Mouse (Mus musculus): ENCODE results near the gene Vav3. TPM values are rescaled to one million over a fixed set of nuclear protein-coding genes. Genes with fewer than 3 reads are reported as not detected.

The Vav3 gene
- 2.2 and 2.3 TPM in 2 replicates for polyA plus RNA-seq (2011; ENCODE audit: insufficient read depth, insufficient read length, low read depth, missing spikeins)

- Histone ChIP-seq H3K9ac (ENCODE audit: low read depth, poor library complexity, severe bottlenecking) (peak within 1 kb of the TSS; percentile 83), H3K9me3 (replicated peaks; ENCODE audit: control insufficient read depth, insufficient read depth, low read length, poor library complexity, severe bottlenecking) (no peaks in the 10 kb centered on the region), H3K27ac (ENCODE audit: insufficient read depth, low read length) (no peak within 1 kb of the TSS), H3K27me3 (ENCODE audit: control insufficient read depth, insufficient read depth, low read length, poor library complexity, severe bottlenecking) (peaks cover 10% of the 10 kb centered on the region; the same call in 1 of the 2 replicates), H3K4me3 (ENCODE audit: low read depth, low read length) (peak within 1 kb of the TSS; percentile 84), H3K36me3 (ENCODE audit: control insufficient read depth, insufficient read depth, low read length, poor library complexity, severe bottlenecking) (no peaks in the 10 kb centered on the region), H3K4me1 (ENCODE audit: control insufficient read depth, insufficient read depth, low read length) (no peaks in the 10 kb centered on the region)
- TF ChIP-seq POLR2A (IDR thresholded peaks at IDR 0.05; ENCODE audit: insufficient read depth, low read length) (no peak), CTCF (IDR thresholded peaks at IDR 0.05; ENCODE audit: low read depth, low read length) (no peak), EP300 (IDR thresholded peaks at IDR 0.05; ENCODE audit: insufficient read depth, low read depth, low read length) (no peak)
Measured at GRCm38 (mm10) chr3:109340274-109341070, at the start of gene Vav3. TSS of gene Vav3 (plus strand) at chr3:109340653.

GRCm38 (mm10) chr3:109298857-109299256 lies 41.6 kb upstream of the Vav3 start:
- TF ChIP-seq CTCF (IDR thresholded peaks at IDR 0.05; ENCODE audit: low read depth, low read length) (no peak), EP300 (IDR thresholded peaks at IDR 0.05; ENCODE audit: insufficient read depth, low read depth, low read length) (no peak), POLR2A (IDR thresholded peaks at IDR 0.05; ENCODE audit: insufficient read depth, low read length) (no peak)
- no peaks in the 10 kb centered on the region for H3K4me1 ChIP-seq (ENCODE audit: control insufficient read depth, insufficient read depth, low read length)
- no peak overlapping the region for H3K9ac ChIP-seq (ENCODE audit: low read depth, poor library complexity, severe bottlenecking)
- no peaks in the 10 kb centered on the region for H3K36me3 ChIP-seq (ENCODE audit: control insufficient read depth, insufficient read depth, low read length, poor library complexity, severe bottlenecking)
- no peaks in the 10 kb centered on the region for H3K9me3 ChIP-seq (replicated peaks; ENCODE audit: control insufficient read depth, insufficient read depth, low read length, poor library complexity, severe bottlenecking)
- H3K4me3 ChIP-seq (ENCODE audit: low read depth, low read length), result no peak overlapping the region
- no peak overlapping the region for H3K27ac ChIP-seq (ENCODE audit: insufficient read depth, low read length)
- H3K27me3 ChIP-seq (ENCODE audit: control insufficient read depth, insufficient read depth, low read length, poor library complexity, severe bottlenecking), result no peaks in the 10 kb centered on the region

- Histone ChIP-seq H3K27ac (ENCODE audit: insufficient read depth, low read length) (no peak overlapping the region), H3K4me1 (ENCODE audit: control insufficient read depth, insufficient read depth, low read length) (no peaks in the 10 kb centered on the region), H3K9ac (ENCODE audit: low read depth, poor library complexity, severe bottlenecking) (no peak overlapping the region), H3K36me3 (ENCODE audit: control insufficient read depth, insufficient read depth, low read length, poor library complexity, severe bottlenecking) (no peaks in the 10 kb centered on the region), H3K9me3 (replicated peaks; ENCODE audit: control insufficient read depth, insufficient read depth, low read length, poor library complexity, severe bottlenecking) (no peaks in the 10 kb centered on the region), H3K4me3 (ENCODE audit: low read depth, low read length) (no peak overlapping the region), H3K27me3 (ENCODE audit: control insufficient read depth, insufficient read depth, low read length, poor library complexity, severe bottlenecking) (no peaks in the 10 kb centered on the region)
- TF ChIP-seq POLR2A (IDR thresholded peaks at IDR 0.05; ENCODE audit: insufficient read depth, low read length), result no peak
- TF ChIP-seq CTCF (IDR thresholded peaks at IDR 0.05; ENCODE audit: low read depth, low read length), result no peak
- TF ChIP-seq EP300 (IDR thresholded peaks at IDR 0.05; ENCODE audit: insufficient read depth, low read depth, low read length), result no peak
Measured at GRCm38 (mm10) chr3:109299303-109300074, 41.0 kb upstream of the Vav3 start.

DNA sequence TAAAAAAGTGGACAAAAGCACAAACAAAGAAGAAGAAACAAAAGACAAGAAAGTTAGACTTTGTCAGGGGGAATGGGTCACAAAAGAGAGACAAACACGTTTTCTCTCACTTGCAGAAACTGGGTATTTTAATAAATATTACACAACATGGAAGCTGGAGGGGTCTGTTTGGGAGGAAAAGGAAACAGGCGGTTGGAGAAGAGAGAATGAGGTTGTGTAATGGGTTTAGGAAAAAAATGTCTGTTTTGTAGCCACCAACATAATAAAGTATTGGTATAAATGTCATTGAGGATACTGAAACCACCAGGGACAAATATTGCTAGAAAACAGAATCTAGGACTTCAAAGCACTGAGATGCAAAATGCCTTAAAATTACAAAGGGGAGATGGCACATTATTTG lies 38.4 kb upstream of the Vav3 start:
- no peaks in the 10 kb centered on the region for H3K36me3 ChIP-seq (ENCODE audit: control insufficient read depth, insufficient read depth, low read length, poor library complexity, severe bottlenecking)
- H3K27me3 ChIP-seq (ENCODE audit: control insufficient read depth, insufficient read depth, low read length, poor library complexity, severe bottlenecking), result no peaks in the 10 kb centered on the region
- no peaks in the 10 kb centered on the region for H3K9me3 ChIP-seq (replicated peaks; ENCODE audit: control insufficient read depth, insufficient read depth, low read length, poor library complexity, severe bottlenecking)
- no peak overlapping the region for H3K9ac ChIP-seq (ENCODE audit: low read depth, poor library complexity, severe bottlenecking)
- TF ChIP-seq EP300 (IDR thresholded peaks at IDR 0.05; ENCODE audit: insufficient read depth, low read depth, low read length) (no peak), CTCF (IDR thresholded peaks at IDR 0.05; ENCODE audit: low read depth, low read length) (no peak), POLR2A (IDR thresholded peaks at IDR 0.05; ENCODE audit: insufficient read depth, low read length) (no peak)
- no peaks in the 10 kb centered on the region for H3K4me1 ChIP-seq (ENCODE audit: control insufficient read depth, insufficient read depth, low read length)
- no peak overlapping the region for H3K4me3 ChIP-seq (ENCODE audit: low read depth, low read length)
- H3K27ac ChIP-seq (ENCODE audit: insufficient read depth, low read length), result no peak overlapping the region

GRCm38 (mm10) chr3:109307406-109307805 lies 33.0 kb upstream of the Vav3 start:
- H3K9ac ChIP-seq (ENCODE audit: low read depth, poor library complexity, severe bottlenecking), result no peak overlapping the region
- no peak for TF ChIP-seq CTCF (IDR thresholded peaks at IDR 0.05; ENCODE audit: low read depth, low read length)
- no peak for TF ChIP-seq POLR2A (IDR thresholded peaks at IDR 0.05; ENCODE audit: insufficient read depth, low read length)
- TF ChIP-seq EP300 (IDR thresholded peaks at IDR 0.05; ENCODE audit: insufficient read depth, low read depth, low read length), result no peak
- H3K4me1 ChIP-seq (ENCODE audit: control insufficient read depth, insufficient read depth, low read length), result no peaks in the 10 kb centered on the region
- no peaks in the 10 kb centered on the region for H3K9me3 ChIP-seq (replicated peaks; ENCODE audit: control insufficient read depth, insufficient read depth, low read length, poor library complexity, severe bottlenecking)
- H3K4me3 ChIP-seq (ENCODE audit: low read depth, low read length), result no peak overlapping the region
- no peak overlapping the region for H3K27ac ChIP-seq (ENCODE audit: insufficient read depth, low read length)
- H3K36me3 ChIP-seq (ENCODE audit: control insufficient read depth, insufficient read depth, low read length, poor library complexity, severe bottlenecking), result no peaks in the 10 kb centered on the region
- H3K27me3 ChIP-seq (ENCODE audit: control insufficient read depth, insufficient read depth, low read length, poor library complexity, severe bottlenecking), result no peaks in the 10 kb centered on the region
